Mouse (Mus musculus): ENCODE measurements around the gene Sgsh.

Sgsh gene

DNA sequence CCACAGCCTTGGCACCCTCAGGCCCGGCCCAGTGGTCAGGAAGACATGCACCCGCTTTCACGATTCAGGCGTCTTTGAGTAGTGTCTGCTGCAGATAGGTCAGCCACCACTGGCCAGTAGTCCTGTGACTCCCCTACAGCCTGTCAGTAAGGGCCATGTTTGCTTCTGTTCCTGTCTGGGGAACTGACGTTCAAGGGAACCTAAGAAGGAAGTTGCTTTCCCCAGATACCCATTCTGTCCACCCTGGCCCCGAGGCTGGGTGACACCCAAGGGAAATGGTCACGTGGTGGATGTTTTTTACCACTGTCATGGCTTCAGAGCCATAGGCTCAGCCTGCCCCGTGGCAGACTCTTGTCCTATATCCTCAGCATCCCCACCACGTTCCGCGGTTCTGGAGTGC is 22.0 kb upstream of the Sgsh start:
- no peak for DNase-seq (ENCODE audit: low read depth, low spot score)

DNA sequence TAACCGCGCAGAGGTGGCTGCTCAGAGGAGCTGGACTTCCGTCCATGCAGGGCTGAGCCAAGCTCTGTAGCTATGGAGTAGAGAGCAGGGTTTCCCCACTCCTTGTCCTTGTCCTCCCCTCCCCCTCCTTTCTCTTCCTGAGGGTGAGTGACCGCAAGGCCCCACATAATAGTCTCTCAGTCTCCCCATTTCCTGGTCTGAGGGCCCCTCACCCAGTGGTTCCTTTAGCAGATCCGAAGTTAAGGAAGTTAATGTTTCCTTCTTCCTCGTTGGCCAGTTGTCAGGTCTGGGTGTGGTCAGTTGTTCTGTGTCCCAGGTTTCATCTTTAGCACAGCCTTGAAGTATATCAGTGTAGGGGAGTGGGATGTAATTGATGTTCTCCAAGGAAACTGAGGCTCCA is 20.1 kb upstream of the Sgsh start:
- DNase-seq (ENCODE audit: low read depth, low spot score): no peak

DNA sequence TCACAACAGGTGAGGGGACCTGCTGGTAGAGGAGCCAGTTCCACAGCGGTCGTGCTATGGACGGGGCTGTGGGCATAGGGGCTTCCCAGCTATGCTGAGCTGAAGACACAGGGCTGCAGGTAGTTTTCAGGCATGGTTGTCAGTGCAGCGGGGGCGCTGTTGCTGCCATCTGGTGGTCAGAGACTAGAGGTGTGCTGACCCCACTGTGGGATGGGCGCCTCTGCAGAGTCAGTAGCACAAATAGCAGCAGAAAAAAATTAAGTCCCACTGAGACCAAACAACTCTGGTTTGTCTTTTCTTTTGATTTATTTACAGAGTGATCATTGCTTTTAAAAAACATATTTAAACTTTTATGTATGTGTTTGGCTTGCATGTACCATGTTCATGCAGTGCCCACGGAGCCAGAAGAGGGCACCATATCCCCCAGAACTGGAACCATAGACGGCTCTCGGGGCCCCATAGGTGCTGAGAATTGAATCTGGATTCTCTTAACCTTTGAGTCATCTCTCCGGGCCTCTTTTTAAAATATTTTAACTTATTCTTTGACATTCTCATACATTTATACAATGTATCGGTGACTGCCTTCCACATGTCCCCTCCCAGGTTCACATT is 8.3 kb upstream of the Sgsh start:
- peak; percentile 77 for DNase-seq (ENCODE audit: low read depth, low spot score)

DNA sequence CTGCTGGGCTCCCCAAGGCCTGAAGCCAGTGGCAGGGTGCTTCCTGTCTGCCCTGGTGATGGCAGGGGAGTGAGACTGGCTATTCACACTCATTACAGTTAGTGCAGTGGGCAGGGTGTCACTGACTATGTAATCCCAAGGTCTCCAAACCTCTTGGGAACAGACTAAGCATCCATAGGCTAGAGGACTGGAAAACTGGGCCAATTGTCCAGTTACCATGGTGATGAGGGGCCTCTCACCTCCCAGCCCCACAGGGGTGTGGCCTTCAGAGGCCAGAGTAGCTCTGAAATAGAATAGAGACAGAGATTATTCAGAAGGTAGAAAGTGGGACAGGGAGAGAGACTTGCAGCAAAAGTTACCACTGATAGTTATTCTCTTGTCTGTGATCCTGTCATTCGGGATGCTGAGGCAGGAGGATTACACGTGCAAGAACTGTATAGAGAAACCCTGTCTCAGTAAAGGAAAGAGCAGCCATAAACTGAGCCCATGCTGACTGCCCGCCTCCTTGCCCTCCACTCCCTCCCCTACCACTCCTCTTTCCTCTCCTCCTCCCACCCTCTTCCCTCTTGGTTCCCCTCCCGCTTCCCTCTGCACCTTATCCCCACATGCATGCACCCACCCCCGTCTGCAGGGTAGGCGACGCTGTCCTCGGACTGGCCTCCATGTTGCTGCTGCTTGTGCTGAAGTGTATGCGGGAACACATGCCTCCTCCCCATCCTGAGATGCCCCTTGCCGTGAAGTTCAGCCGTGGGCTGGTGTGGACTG is 7.6 kb upstream of the Sgsh start:
- no peak for DNase-seq (ENCODE audit: low read depth, low spot score)

DNA sequence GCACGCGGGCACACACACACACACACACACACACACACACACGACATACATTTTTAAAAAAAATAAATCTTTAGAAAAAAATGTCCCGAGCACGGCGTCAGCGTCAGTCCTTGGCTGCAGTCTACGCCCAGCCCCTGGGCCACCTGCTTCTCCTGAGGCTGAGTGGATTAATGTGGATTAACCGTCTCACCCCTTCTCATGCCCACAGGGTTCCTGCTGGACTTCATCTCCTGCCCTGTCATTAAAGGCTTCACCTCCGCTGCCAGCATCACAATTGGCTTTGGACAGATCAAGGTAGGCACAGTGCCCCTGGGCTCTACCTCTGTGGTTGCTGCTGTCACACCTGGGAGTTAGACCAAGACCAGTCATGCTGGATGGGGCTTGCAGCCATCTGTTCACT is 3.8 kb upstream of the Sgsh start:
- DNase-seq (ENCODE audit: low read depth, low spot score): no peak

DNA sequence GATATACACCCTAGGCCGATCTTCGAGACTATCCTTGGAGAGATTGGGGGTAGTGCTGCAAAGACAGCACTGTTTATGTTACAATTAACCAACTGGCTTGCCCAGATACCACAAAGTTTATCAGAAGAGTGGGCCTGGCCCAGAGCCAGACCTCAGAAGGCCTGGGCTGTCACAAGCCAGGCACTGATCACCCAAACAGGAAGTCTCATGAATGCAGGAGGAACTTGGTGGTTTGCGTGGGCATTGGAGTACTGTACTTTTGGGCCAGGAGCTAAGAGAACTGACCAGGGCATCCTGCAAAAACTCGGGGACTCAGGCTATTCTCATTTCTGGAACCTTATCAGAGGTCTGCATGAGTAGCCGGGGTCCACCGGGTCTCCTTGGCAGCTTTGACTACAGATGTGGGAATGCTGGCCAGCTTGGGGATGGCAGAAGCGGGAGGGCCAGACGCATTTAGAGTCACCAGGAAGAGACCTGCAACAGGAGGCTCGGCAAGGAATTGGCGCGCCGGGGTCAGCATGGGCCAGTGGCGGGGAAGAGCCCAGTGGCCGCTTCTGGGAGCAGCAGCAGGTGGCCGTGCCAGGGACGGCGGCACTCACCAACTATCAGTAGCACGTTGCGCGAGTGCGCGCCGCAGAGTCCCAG is 416 bp downstream of the Sgsh start:
- peak; percentile 81 for DNase-seq (ENCODE audit: low read depth, low spot score)

DNA sequence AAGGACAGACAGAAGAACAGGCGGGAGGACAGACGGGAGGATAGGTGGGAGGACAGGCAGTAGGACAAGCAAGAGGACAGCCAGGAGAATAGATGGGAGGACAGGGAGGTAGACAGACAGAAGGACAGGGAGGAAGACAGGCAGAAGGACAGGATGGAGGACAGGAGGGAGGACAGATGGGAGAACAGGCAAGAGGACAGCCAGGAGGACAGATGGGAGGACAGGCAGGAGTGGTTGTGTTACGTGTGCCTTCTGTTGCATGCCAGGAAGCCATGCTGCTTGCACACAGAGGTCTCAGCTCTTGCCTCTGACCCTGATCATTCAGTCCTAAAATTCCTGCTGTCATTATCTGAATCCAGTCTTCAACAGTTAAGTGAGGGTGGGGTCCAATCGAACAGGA is 1.4 kb downstream of the Sgsh start:
- no peak for DNase-seq (ENCODE audit: low read depth, low spot score)

DNA sequence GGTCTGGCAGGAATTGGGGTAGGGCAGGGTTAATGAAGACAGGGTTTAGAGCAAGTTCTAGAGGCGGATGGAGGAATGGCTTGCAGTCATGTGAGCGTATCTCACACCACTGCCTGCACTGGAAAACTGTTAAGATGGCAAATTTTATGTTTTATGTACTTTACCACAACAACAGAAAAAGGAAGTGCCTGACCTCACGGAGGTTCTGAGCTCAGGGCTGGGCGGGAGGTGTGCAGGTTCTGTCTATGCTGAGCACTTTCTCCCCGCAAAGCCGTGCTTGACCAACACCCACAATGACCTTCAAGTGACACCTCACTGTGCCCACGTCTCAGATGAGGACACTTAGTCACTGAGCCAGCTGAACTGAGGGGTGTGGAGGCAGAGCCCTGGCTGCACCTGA is 3.2 kb downstream of the Sgsh start:
- DNase-seq (ENCODE audit: low read depth, low spot score): peak; percentile 72

DNA sequence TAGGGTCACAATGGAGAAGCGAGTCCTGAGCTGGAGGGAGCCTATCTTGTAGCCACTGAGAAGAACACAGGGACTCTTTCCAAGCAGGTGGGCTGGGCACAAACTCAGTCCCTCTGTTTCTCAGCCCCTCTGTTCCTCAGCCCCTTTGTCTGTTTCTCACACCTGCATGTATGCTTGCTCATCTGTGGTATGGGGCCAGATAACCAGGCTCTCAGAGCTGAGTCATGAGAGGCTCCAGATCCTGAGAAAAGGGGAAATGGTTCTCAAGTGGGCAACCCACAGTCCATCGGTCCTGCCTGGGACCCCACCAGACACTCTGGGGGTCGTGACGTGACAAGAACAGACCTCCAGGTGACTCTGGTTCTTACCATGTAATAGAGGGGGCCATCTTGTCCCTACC is 8.2 kb downstream of the Sgsh start:
- DNase-seq (ENCODE audit: low read depth, low spot score): no peak

DNA sequence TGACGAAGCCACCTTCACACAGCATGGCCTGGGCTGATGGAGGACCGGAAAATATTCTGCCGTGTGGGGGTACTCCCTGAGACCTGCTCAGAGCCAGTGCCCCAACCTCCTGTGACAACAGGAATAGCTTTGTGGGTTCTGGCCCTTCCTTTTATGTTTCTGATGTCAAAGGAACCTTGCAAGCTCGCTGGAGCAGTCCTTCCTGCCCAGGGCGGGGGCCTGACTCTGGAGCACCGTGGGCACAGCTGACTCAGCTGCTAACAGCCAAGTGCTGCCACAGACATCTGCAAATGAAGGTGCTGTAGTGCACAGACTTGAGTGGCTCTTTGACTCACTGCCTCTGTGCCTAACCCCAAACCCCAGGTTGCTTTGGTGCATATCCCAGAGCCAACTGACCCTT is 10.5 kb downstream of the Sgsh start:
- peak; percentile 35 for DNase-seq (ENCODE audit: low read depth, low spot score)

DNA sequence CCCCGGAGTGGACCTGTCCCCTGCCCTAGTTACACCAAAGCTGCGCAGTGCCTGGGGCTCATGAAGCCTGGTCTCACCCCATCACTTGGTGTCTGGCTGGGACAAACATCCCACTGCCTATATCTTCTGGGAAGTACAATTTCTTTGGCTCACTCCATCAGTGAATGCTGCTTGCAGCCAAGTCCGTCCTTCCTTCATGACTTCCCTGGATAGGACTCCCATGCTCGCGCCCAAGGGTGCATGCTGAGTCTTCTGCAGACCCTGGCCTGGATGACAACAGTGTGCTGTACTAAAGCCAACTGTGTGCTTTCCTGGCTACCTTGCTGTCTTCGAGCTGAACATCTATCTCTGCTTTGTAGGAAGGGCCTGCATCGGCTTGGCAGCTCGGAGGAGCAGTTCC is 11.2 kb downstream of the Sgsh start:
- DNase-seq (ENCODE audit: low read depth, low spot score): no peak

DNA sequence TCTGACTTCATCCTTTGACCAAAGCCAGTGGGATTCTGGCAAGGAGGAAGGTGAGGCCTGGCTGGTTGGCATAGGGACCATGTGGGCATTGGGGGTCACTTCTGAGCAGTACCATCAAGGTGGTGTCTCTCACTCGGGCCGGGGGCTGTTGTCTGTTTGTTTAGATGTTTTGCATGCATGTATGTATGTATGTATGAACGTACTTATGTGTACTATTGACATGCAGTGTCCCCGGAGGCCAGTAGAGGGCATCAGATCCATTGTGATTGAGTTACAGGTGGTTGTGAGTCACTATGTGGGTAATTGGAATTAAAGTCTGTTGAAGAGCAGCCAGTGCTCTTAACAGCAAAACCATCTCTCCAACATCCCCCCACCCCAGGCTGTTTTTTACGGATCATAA is 15.7 kb downstream of the Sgsh start:
- peak; percentile 86 for DNase-seq (ENCODE audit: low read depth, low spot score)

DNA sequence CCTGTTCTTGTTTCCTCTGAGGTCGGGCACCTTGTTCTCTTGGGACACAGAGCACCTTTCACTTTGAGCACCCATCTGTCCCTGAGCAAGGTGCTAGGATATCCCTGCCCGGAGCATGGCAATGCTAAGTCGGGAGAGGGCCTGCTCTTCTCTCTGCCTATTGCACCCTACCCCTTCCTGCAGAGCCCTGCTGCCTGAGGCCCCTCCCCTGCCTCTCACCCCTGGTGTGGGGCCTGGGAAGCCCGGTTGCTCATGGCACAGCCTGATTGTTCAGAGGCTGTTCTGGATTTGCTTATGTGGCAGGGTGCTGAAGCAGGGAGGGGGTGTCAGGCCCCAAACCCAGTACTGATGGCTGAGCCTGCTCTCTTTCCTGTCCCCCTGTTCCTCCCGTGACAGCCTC is 16.2 kb downstream of the Sgsh start:
- DNase-seq (ENCODE audit: low read depth, low spot score): no peak

DNA sequence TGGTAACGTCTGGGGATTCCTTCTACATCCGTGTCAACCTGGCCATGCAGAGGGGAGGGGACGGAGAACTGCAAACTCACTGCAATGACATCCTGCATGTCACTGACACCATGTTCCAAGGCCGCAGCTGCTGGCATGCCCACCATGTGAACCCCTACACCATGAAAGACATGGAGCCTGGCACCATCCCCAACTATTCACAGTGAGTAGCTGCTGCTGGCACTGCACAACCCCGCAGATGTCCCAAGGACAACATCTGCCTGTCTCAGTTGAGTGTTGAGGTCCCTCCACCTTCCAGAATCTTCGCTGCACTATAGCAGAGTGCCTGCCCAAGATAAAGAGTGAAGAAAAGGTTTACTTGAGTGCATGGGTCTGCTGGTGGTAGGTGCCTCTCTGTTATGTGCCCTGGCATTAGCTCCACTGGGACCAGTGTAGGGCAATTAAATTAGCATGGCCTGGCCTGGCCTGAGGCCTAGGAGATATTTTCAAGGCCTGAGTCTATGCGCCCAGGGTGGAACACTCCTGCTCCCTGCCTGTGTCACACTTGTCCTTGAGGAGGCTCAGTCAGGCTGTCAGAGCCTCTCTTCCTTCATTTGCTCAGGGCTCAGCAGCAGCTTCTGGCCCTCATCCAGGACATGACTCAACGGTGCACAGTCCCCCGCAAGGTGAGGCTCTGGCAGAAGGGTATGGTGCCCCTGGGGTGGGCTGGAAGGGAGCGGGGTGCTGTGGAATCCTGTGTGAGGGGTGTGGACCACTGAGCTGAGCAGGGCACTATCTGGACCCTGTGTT is 16.9 kb downstream of the Sgsh start:
- no peak for DNase-seq (ENCODE audit: low read depth, low spot score)

DNA sequence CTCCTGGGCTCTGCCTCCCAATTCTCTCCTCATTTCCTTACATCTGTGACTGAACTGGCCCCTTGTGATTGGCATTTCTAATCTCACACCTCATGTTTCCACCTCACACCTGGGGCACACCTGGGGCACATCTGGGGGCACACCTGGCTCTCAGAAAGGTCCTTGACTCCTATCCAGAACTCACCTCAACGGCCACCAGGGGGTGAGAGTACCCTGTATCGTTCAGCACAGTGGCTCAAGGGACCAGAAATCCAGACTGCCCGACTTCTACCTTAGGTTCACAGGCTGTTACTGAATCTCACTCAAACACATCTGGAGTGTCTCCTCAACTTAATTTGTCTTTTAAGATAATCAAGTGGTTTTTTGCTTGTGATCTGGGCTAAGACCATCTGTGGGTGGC is 23.4 kb downstream of the Sgsh start:
- DNase-seq (ENCODE audit: low read depth, low spot score): no peak

DNA sequence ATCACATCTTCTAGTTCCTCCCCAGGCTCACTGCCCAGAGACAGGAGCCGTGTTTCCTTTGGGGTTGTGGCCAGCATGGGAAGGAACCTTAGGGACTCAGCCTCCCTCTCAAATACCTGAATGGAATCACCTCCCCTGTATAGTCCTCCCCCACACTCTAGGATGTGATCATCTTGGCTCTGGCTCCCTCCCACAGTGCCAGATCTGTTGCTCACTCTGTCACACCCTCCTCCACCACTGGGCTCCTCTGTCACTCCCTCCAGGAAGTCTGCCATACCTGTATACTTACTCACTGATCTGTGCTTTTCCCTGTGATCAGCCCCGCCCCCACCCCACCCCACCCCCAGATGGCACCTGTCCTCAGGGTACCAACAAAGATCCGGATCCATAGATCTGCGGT is 24.7 kb downstream of the Sgsh start:
- no peak for DNase-seq (ENCODE audit: low read depth, low spot score)

DNA sequence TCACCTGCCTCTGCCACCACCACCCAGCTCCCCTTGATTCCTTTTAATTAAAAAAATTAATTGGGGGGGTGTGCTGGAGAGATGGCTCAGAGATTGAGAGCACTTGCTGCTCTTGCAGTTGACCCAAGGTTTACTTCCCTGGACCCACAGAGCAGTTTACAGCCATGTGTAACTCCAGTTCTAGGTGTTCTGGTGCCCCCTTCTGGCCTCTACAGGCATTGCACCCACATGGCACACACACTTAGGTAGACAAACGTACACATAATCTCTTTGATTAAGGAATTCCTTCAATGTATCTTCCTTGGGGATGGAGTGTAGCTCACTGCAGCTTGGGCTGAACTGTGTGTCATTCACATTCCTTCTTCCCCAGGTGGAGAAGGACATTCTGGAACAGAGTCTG is 30.3 kb downstream of the Sgsh start:
- DNase-seq (ENCODE audit: low read depth, low spot score): no peak

DNA sequence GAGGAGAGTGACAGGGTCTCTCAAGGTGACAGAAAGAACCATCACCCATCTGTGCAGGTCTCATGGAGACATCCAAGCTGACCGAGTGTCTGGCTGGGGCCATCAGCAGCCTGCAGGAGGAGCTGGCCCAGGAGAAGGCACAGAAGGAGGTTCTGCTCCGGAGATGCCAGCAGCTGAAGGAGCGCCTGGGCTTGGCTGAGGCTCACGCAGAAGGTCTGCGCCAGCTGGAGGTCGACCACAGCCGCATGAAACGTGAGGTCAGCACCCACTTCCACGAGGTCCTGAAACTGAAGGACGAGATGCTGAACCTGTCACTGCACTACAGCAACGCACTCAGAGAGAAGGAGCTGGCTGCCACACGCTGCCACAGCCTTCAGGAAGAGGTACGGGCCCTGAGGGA is 32.8 kb downstream of the Sgsh start:
- no peak for DNase-seq (ENCODE audit: low read depth, low spot score)

DNA sequence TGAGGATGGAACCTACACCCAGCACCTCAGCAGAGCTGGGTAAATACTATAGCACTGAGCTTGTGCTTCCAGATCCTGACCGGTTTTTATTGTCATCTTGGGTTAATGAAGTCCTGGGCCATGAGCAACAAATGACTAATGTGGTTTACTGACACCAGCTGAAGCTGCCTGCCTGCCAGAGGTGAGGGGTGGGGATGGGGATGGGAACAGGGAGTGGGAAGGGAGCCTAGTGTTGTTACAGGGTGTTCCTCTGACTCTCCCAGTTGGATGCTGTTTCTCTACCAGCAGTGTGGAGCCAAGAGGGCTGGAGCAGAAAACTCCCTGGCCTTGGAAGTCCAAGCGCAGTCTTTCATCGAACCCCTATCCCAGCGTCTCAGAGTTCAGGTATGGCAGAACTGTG is 38.6 kb downstream of the Sgsh start:
- DNase-seq (ENCODE audit: low read depth, low spot score): no peak

DNA sequence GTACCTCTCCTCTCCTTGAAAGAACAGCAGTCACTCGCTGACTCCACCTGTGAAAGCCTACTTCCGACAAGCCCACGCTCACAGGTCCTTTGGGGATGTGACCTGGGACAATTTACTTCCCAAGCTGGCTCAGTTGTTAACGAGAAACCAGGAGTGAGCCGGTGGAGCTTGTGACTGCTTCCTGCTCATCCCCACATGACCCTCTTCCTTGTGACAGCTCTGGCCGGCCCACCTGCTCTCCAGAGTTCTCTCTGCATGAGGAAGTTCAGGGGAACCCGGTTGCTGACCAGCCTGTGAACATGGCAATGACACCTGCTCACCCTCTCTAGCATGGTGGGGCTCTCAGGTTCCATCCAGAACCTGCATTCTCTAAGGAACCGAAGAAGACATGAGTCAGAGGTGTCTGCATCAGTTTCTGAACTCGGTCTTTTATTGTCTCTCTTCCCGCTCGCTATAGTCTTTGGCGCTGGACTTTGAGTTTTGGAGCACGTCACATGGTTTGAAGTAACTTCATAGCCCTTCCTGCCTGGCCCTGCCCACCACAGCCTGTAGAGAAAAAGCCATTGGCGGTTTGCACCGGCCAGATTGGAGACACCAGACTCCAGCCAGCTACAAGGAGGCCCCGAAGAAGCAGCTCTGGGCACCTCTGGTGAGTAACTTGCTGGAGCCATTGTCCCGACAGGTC is 40.9 kb downstream of the Sgsh start:
- no peak for DNase-seq (ENCODE audit: low read depth, low spot score)

DNA sequence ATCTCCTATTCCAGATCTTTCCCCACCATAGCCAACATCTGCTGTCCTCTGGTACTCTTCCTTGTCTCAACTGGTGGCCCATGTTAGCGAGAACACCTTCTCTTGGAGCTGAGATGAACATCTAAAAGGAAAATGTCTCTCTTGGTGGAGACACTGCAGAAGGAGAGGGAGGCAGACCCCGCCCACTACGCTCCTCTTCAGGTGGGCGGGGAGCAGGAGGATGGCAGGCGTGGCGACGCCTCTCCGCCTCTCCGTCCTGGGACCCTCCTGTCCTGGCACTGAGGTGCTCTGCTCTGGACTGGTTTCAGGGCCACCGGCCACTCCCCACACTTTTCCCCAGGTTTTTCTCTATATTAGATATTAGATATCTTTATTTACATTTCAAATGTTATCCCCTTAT is 44.7 kb downstream of the Sgsh start:
- no peak for DNase-seq (ENCODE audit: low read depth, low spot score)

DNA sequence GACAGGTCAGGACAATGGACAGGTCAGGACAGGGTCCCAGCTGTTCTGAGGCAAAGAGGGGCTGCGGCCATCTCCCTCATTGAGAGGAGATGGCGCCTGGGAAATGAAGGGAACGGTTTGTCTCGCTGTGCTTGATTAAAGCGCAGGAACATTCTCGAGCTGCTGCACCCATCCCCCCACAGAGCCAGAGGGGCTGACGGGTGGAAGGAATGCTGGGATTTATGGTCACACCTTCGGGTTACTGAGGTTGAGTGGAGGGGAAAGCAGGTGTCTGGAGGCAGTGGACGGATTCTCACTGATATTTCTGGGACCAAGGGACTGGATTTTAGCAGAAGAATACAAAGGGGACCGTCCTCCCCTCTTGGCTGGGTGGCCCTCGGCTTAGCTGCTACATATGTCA is 47.4 kb downstream of the Sgsh start:
- DNase-seq (ENCODE audit: low read depth, low spot score): no peak
